Mouse (Mus musculus) MEL (cell line): Measurements from ENCODE around the gene Tmem145. TPM values are rescaled to one million over a fixed set of nuclear protein-coding genes. Genes with fewer than 3 reads are reported as not detected.

Experiments
- DNase-seq: peaks from one replicate; pipeline ENCODE4 v3.0.0; 2011; ENCODE audit warnings: low read depth, low spot score
- H3K27ac ChIP-seq: 2 replicates; pipeline ENCODE4 v1.5.1; 2012; ENCODE audit warnings: low read depth, mild to moderate bottlenecking, control low read depth, low read length, moderate library complexity; ENCODE audit not compliant: control insufficient read depth
- H3K27me3 ChIP-seq, 2 experiments: fragments of 150-350 bp in 1 of 2; sonication (generic) in 1 of 2; 2 replicates each; pipeline ENCODE4 v1.6.1; 2012; ENCODE audit warnings: low read length in 2 of 2, mild to moderate bottlenecking in 2 of 2, improper control_type of control experiment in 1 of 2, moderate library complexity in 1 of 2; ENCODE audit not compliant: insufficient read depth in 2 of 2, control insufficient read depth in 1 of 2
- H3K36me3 ChIP-seq, 2 experiments: 2 replicates each; pipeline ENCODE4 v1.6.1; 2012 to 2014; ENCODE audit warnings: low read length in 2 of 2, improper control_type of control experiment in 1 of 2, inconsistent platforms in 1 of 2, mild to moderate bottlenecking in 1 of 2; ENCODE audit not compliant: insufficient read depth in 2 of 2, control insufficient read depth in 1 of 2
- H3K4me1 ChIP-seq, 2 experiments: fragments of 150-350 bp in 1 of 2; sonication (generic) in 1 of 2; 2 replicates each; pipeline ENCODE4 v1.6.1; 2012; ENCODE audit warnings: low read length in 2 of 2, improper control_type of control experiment in 1 of 2, mild to moderate bottlenecking in 1 of 2; ENCODE audit not compliant: insufficient read depth in 2 of 2, control insufficient read depth in 1 of 2
- H3K4me3 ChIP-seq, 2 experiments: fragments of 150-350 bp in 1 of 2; sonication (generic) in 1 of 2; 2 replicates each; pipeline ENCODE4 v1.5.1; 2012; ENCODE audit warnings: low read depth in 2 of 2, low read length in 2 of 2, mild to moderate bottlenecking in 2 of 2, moderate library complexity in 2 of 2, control low read depth in 1 of 2, improper control_type of control experiment in 1 of 2; ENCODE audit not compliant: control insufficient read depth in 1 of 2, insufficient read depth in 1 of 2
- H3K79me2 ChIP-seq: 2 replicates; pipeline ENCODE4 v1.6.1; 2012; ENCODE audit warnings: mild to moderate bottlenecking, low read length, moderate library complexity; ENCODE audit not compliant: control insufficient read depth, poor library complexity, insufficient read depth
- H3K9ac ChIP-seq: 2 replicates; pipeline ENCODE4 v1.6.1; 2012; ENCODE audit warnings: low read depth, mild to moderate bottlenecking, control low read depth, low read length, moderate library complexity; ENCODE audit not compliant: control insufficient read depth, poor library complexity, severe bottlenecking
- H3K9me3 ChIP-seq: fragments of 150-350 bp; sonication (generic); replicated peaks from 2 replicates; pipeline ENCODE4 v1.6.1; 2012; ENCODE audit warnings: mild to moderate bottlenecking, low read length, improper control_type of control experiment, moderate library complexity; ENCODE audit not compliant: insufficient read depth
- BHLHE40 ChIP-seq: IDR thresholded peaks from 2 replicates; pipeline ENCODE4 v1.6.1; 2012; ENCODE audit warnings: low read depth, mild to moderate bottlenecking, inconsistent platforms, low read length, improper control_type of control experiment, borderline replicate concordance
- CTCF ChIP-seq, 3 experiments: IDR thresholded peaks in 2 of 3; conservative IDR thresholded peaks in 1 of 3; 2 replicates each; pipeline ENCODE4 v1.5.1; 2011 to 2012; ENCODE audit warnings: low read length in 3 of 3, low read depth in 2 of 3, mild to moderate bottlenecking in 2 of 3, improper control_type of control experiment in 1 of 3, inconsistent platforms in 1 of 3, mixed read lengths in 1 of 3, moderate library complexity in 1 of 3; ENCODE audit not compliant: control insufficient read depth in 1 of 3, insufficient read depth in 1 of 3, poor library complexity in 1 of 3, severe bottlenecking in 1 of 3
- E2F4 ChIP-seq: IDR thresholded peaks from 2 replicates; pipeline ENCODE4 v1.6.1; 2011; ENCODE audit warnings: low read depth, low read length, improper control_type of control experiment, borderline replicate concordance
- ELF1 ChIP-seq: IDR thresholded peaks from 2 replicates; pipeline ENCODE4 v1.6.1; 2014; ENCODE audit warnings: low read depth, mild to moderate bottlenecking, inconsistent platforms, low read length, improper control_type of control experiment, moderate library complexity
- EP300 ChIP-seq, 2 experiments: IDR thresholded peaks; 2 replicates each; pipeline ENCODE4 v1.6.1; 2011; ENCODE audit warnings: improper control_type of control experiment in 2 of 2, low read length in 2 of 2, low read depth in 1 of 2, mild to moderate bottlenecking in 1 of 2
- ETS1 ChIP-seq: IDR thresholded peaks from 2 replicates; pipeline ENCODE4 v1.6.1; 2012; ENCODE audit warnings: low read depth, mild to moderate bottlenecking, inconsistent platforms, low read length, improper control_type of control experiment, moderate library complexity
- GABPA ChIP-seq: IDR thresholded peaks from 2 replicates; pipeline ENCODE4 v1.6.1; 2012; ENCODE audit warnings: low read depth, mild to moderate bottlenecking, inconsistent platforms, low read length, improper control_type of control experiment, moderate library complexity
- JUND ChIP-seq: IDR thresholded peaks from 2 replicates; pipeline ENCODE4 v1.6.1; 2011; ENCODE audit warnings: low read depth, mild to moderate bottlenecking, improper control_type of control experiment, low read length
- MAX ChIP-seq: IDR thresholded peaks from 2 replicates; pipeline ENCODE4 v1.6.1; 2011; ENCODE audit warnings: low read length, improper control_type of control experiment
- MAZ ChIP-seq: IDR thresholded peaks from 2 replicates; pipeline ENCODE4 v1.6.1; 2012; ENCODE audit warnings: low read depth, mild to moderate bottlenecking, inconsistent platforms, low read length, improper control_type of control experiment
- MXI1 ChIP-seq: IDR thresholded peaks from 2 replicates; pipeline ENCODE4 v1.6.1; 2011; ENCODE audit warnings: mild to moderate bottlenecking, low read depth, low read length, improper control_type of control experiment
- MYB ChIP-seq: IDR thresholded peaks from 2 replicates; pipeline ENCODE4 v1.6.1; 2011; ENCODE audit warnings: mild to moderate bottlenecking, low read depth, low read length, improper control_type of control experiment
- NELFE ChIP-seq: IDR thresholded peaks from 2 replicates; pipeline ENCODE4 v1.6.1; 2011; ENCODE audit warnings: low read depth, low read length, improper control_type of control experiment
- POLR2A ChIP-seq, 2 experiments: IDR thresholded peaks; 2 replicates each; pipeline ENCODE4 v1.6.1; 2011 to 2012; ENCODE audit warnings: low read length in 2 of 2, mild to moderate bottlenecking in 2 of 2, control low read depth in 1 of 2, improper control_type of control experiment in 1 of 2, low read depth in 1 of 2, moderate library complexity in 1 of 2; ENCODE audit not compliant: control insufficient read depth in 1 of 2, insufficient read depth in 1 of 2, poor library complexity in 1 of 2
- RCOR1 ChIP-seq: IDR thresholded peaks from 2 replicates; pipeline ENCODE4 v1.6.1; 2012; ENCODE audit warnings: low read depth, mild to moderate bottlenecking, inconsistent platforms, low read length, improper control_type of control experiment
- SIN3A ChIP-seq: IDR thresholded peaks from 2 replicates; pipeline ENCODE4 v1.6.1; 2012; ENCODE audit warnings: low read length, improper control_type of control experiment, inconsistent platforms
- TAL1 ChIP-seq: IDR thresholded peaks from 2 replicates; pipeline ENCODE4 v1.6.1; 2012; ENCODE audit warnings: mild to moderate bottlenecking, inconsistent platforms, low read length, moderate library complexity, mixed read lengths
- TCF12 ChIP-seq: IDR thresholded peaks from 2 replicates; pipeline ENCODE4 v1.6.1; 2014; ENCODE audit warnings: low read depth, mild to moderate bottlenecking, inconsistent platforms, low read length, improper control_type of control experiment, moderate library complexity
- USF1 ChIP-seq: IDR thresholded peaks from 2 replicates; pipeline ENCODE4 v1.6.1; 2014; ENCODE audit warnings: low read depth, mild to moderate bottlenecking, inconsistent platforms, low read length, improper control_type of control experiment, moderate library complexity
- ZC3H11A ChIP-seq: IDR thresholded peaks from 2 replicates; pipeline ENCODE4 v1.6.1; 2012; ENCODE audit warnings: low read depth, mild to moderate bottlenecking, inconsistent platforms, low read length, improper control_type of control experiment
- ZKSCAN1 ChIP-seq: IDR thresholded peaks from 2 replicates; pipeline ENCODE4 v1.6.1; 2012; ENCODE audit warnings: low read depth, mild to moderate bottlenecking, inconsistent platforms, low read length, improper control_type of control experiment, moderate library complexity
- polyA plus RNA-seq, 2 experiments: library from polyadenylated mRNA; stranded (reverse) in 1 of 2; unstranded in 1 of 2; fragments of >175 nt in 1 of 2; fragments of >200 nt in 1 of 2; gene quantifications; 2 replicates each; pipeline versions ENCODE4 v1.2.1 to v1.2.4; 2012; ENCODE audit warnings: low replicate concordance in 2 of 2, low read depth in 1 of 2; ENCODE audit not compliant: insufficient read length in 2 of 2, insufficient read depth in 1 of 2, missing spikeins in 1 of 2
- total RNA-seq: library from RNA; depleted of rRNA; stranded (reverse); fragments of 300-350 nt; gene quantifications from 2 replicates; pipeline ENCODE4 v1.2.3, GENCODE M21; 2012

Tmem145 gene
- total and polyA plus RNA-seq, 3 experiments: not detected

GRCm38 (mm10) chr7:25301063-25301462 lies 4.8 kb upstream of the Tmem145 start, which contains the start of gene Prr19:
TSS of gene Prr19 (plus strand) at chr7:25301411.
- no peaks in the 10 kb centered on the region for H3K9me3 ChIP-seq
- H3K27ac ChIP-seq: no peak within 1 kb of the TSS
- peaks cover 0 to 8% of the 10 kb centered on the region in 2 experiments; a peak in 1 of 4 replicates for H3K36me3 ChIP-seq
- H3K79me2 ChIP-seq: peaks cover 5% of the 10 kb centered on the region; the same call in 1 of the 2 replicates
- no peak within 1 kb of the TSS for H3K4me3 ChIP-seq
- H3K9ac ChIP-seq: no peak within 1 kb of the TSS
- peaks cover 3 to 9% of the 10 kb centered on the region in 2 experiments; a peak in 3 of 4 replicates for H3K4me1 ChIP-seq
- TF ChIP-seq ETS1 (no peak), MAX (peak; percentile 48; the same call in 1 of the 2 replicates)
- H3K27me3 ChIP-seq: no peaks in the 10 kb centered on the region
- DNase-seq: peak; percentile 48

- peaks cover 0 to 5% of the 10 kb centered on the region in 2 experiments; a peak in 1 of 4 replicates for H3K4me1 ChIP-seq
- no peaks in the 10 kb centered on the region for H3K79me2 ChIP-seq
- H3K27ac ChIP-seq: no peak overlapping the region
- H3K27me3 ChIP-seq: no peaks in the 10 kb centered on the region; a peak in 1 of 4 replicates
- peaks cover 0 to 3% of the 10 kb centered on the region in 2 experiments; a peak in 1 of 4 replicates for H3K36me3 ChIP-seq
- no peak for TF ChIP-seq POLR2A (IDR thresholded peaks at IDR 0.05; ENCODE audit: control insufficient read depth in 1 of 2, insufficient read depth in 1 of 2, low read depth in 1 of 2, low read length in 2 of 2, poor library complexity in 1 of 2)
- no peak for TF ChIP-seq E2F4
- no peak for TF ChIP-seq ZC3H11A
- no peak for TF ChIP-seq MAZ
- no peak for TF ChIP-seq ELF1
- no peak for TF ChIP-seq RCOR1
- TF ChIP-seq NELFE: no peak
- TF ChIP-seq USF1: no peak
- no peak for TF ChIP-seq BHLHE40
- no peak for TF ChIP-seq CTCF (IDR thresholded peaks at IDR 0.05 in 2 of 3, conservative IDR thresholded peaks at IDR 0.05 in 1 of 3; ENCODE audit: control insufficient read depth in 1 of 3, insufficient read depth in 1 of 3, low read depth in 2 of 3, low read length in 3 of 3, poor library complexity in 1 of 3, severe bottlenecking in 1 of 3)
- no peak for TF ChIP-seq JUND
- TF ChIP-seq MXI1: no peak
- TF ChIP-seq MYB: no peak
- TF ChIP-seq TCF12: no peak
- no peak for TF ChIP-seq SIN3A
- TF ChIP-seq EP300 (IDR thresholded peaks at IDR 0.05; ENCODE audit: low read depth in 1 of 2, low read length in 2 of 2): no peak
- no peak for TF ChIP-seq GABPA
- TF ChIP-seq TAL1: no peak
- TF ChIP-seq ZKSCAN1: no peak
- no peaks in the 10 kb centered on the region for H3K9me3 ChIP-seq
- no peak overlapping the region for H3K4me3 ChIP-seq
- H3K9ac ChIP-seq: no peak overlapping the region
- DNase-seq: no peak
These were observed 2.8 kb upstream of the Tmem145 start for GRCm38 (mm10) chr7:25303003-25303684.
